8 mouse cellular contexts compared by ENCODE assay signal in genomic region chr17:47841931-47842623, GRCm38 (mm10). TPM values are rescaled to one million over a fixed set of nuclear protein-coding genes. Genes with fewer than 3 reads are reported as not detected.
DNase-seq lines count a peak whose midpoint lies in the region.

No protein-coding gene starts in this region.

- H3K9me3 ChIP-seq in midbrain, embryonic 10.5 days (replicated peaks), result peaks cover 7% of the 10 kb centered on the region; the same call in 1 of the 2 replicates

- peaks cover 8% of the 10 kb centered on the region; the same call in 1 of the 2 replicates for H3K4me1 ChIP-seq in brown adipose tissue, adult 24 weeks (ENCODE audit: control insufficient read depth, insufficient read depth, insufficient read length, low read length)
- H3K4me1 ChIP-seq in midbrain, embryonic 10.5 days, result peaks cover 5% of the 10 kb centered on the region; the same call in 1 of the 2 replicates

- DNase-seq in layer of hippocampus, adult 9-11 months, result peak; percentile 35
- no peak for DNase-seq in layer of hippocampus, postnatal 25 days (ENCODE audit: extremely low spot score in 1 of 2, low spot score in 1 of 2)
- peak; percentile 89 to 91 for DNase-seq in heart, adult 9 months (ENCODE audit: low spot score in 2 of 2)
- DNase-seq in kidney, postnatal 10 days, result peak; percentile 92
- peak; percentile 70 for DNase-seq in ovary, postnatal 14 days (ENCODE audit: low spot score)
- DNase-seq in embryo, embryonic 10.5 days (ENCODE audit: low spot score), result no peak
- DNase-seq in midbrain, embryonic 10.5 days (ENCODE audit: low spot score), result no peak

- no peaks in the 10 kb centered on the region for H3K36me3 ChIP-seq in midbrain, embryonic 10.5 days

- H3K4me3 ChIP-seq in brown adipose tissue, adult 24 weeks (ENCODE audit: insufficient read depth, low read depth, low read length), result 0 out of 2 replicates have a peak overlapping the region, but pooled peaks have one; percentile 2
- no peak overlapping the region for H3K4me3 ChIP-seq in midbrain, embryonic 10.5 days

- H3K27ac ChIP-seq in brown adipose tissue, adult 24 weeks (replicated peaks; ENCODE audit: low read depth, low read length), result peak overlapping the region; percentile 22
- H3K27ac ChIP-seq in midbrain, embryonic 10.5 days (replicated peaks), result no peak overlapping the region

- 83% methylated on average over 19 of the region's 19 CpGs for WGBS in midbrain, embryonic 10.5 days

- no peaks in the 10 kb centered on the region for H3K27me3 ChIP-seq in midbrain, embryonic 10.5 days (ENCODE audit: low read depth, poor library complexity, severe bottlenecking)

RNA-seq across cellular contexts. Expression of gene Mdfi, which starts 7.6 kb away (rescaled TPM):
- total RNA-seq in layer of hippocampus, postnatal 25 days (2021), result 1 to 10 TPM; 1.4 to 1.5 TPM
- polyA plus RNA-seq in brown adipose tissue, adult 24 weeks (2012; ENCODE audit: insufficient read depth, insufficient read length, missing spikeins), result not detected in 2 replicates
- 10.6 and 12.9 TPM in 2 replicates for polyA plus RNA-seq in midbrain, embryonic 10.5 days (2016; fragmentation: Nextera tagmentation; extraction: Ambion mirVana)

Comparison
In these comparisons a context has a peak if more than half of its experiments do, and no peak if none do; other contexts are left out.
1. DNase-seq: peak in layer of hippocampus, adult 9-11 months (single experiment), heart, adult 9 months (2 of 2), kidney, postnatal 10 days (single experiment) and ovary, postnatal 14 days (single experiment); none in layer of hippocampus, postnatal 25 days (0 of 2), embryo, embryonic 10.5 days (single experiment) and midbrain, embryonic 10.5 days (single experiment).